Mouse (Mus musculus): Measurements from ENCODE around the gene Tceal8.

- no peak for TF ChIP-seq POLR2A (IDR thresholded peaks at IDR 0.05; ENCODE audit: borderline replicate concordance, control insufficient read depth, low read depth, low read length)
- TF ChIP-seq CTCF (IDR thresholded peaks at IDR 0.05; ENCODE audit: control insufficient read depth, insufficient read depth, low read length), result no peak
Observed at GRCm38 (mm10) chrX:136171189-136172117, 689 bp downstream of the Tceal8 start.
